Mouse (Mus musculus) T-helper 17 cell (primary cell): Measurements from ENCODE around the gene Bcl7b.

Experiments
- in situ Hi-C, 2 experiments: fragments of 300-600 bp; cut with MboI, MseI; formaldehyde crosslinking; loops; 1 replicate in 1 of 2; 2 replicates in 1 of 2; pipeline ENCODE4 v1.15.1; 2025; ENCODE audit warnings: high pct_unique_total_duplicates in 2 of 2

The Bcl7b gene

DNA sequence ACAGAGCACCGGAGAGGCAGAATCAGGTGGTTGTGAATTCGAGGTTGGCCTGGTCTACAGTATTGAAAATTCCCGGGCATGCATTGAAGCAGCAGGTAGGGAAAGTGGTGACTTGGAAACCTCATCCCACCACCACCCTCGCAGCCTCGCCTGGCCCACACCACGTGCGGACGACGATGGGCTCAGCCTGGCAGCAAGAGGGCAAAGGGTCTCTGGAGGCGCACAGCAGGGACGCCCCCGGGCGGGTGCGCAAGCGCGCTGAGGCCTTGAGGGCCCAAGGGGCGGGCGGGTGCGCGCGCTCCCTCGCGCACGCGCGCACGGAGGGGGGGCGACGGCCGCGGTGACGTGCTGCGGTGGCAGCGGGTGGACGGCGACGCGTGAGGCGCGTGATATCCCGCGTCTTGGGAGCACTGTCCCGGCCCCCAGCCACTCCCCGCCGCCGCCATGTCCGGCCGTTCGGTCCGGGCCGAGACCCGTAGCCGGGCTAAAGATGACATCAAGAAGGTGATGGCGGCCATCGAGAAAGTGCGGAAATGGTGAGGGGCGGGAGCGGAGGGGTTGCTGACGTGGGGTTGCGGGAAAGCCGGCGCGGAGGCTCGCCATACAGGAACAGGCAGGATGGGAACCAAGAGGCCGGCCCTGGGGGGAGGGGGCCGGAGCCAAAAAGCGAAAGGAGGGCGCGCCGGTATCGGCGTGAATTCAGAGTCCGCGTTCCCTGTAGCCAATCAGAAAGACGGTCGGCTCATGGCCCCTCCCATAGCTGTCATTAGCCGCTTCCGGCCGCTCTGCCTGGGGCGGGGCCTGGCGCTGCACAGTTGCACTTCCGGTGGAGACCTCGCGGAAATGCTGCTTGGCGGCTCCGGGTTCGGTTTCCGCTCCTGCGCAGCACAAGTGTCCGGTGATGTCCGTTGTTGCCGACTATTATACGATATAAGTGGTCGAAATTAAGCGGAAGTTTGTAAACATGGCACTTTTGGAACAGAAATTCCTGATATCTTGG lies at the start of gene Bcl7b:
Gene Bcl7b, plus strand, starts transcription at position 221 of the 1,000 bp plus-strand sequence.
- in situ Hi-C loops, result no loop called here

DNA sequence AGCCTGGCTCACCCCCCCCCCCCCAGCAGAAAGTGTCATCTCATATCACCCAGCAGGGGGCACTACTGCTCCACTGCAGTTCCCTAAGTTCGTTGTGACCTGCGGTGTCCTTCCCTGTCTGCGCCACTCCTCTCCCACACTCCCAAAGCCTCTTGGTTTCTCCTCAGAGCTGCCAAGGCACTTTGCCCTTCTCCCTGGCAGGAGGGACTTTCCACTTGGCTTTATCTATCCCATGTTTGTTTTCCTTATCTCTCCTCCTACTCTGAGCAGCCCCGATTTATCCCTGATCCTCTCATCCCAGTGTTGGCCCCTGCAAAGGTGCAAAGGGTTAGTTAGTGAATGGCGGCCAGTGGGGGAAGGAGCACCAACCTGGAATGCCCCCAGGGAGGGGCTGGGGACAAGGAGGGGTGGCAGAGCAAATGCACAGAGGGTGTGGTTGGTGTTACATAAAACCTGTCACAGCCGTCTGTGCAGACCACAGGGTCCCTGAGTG lies 49.4 kb upstream of the Bcl7b start:
- in situ Hi-C loops, result loop anchor here (5.0 to 10.0 kb wide), 4 partner anchors 69 to 246 kb away; partner anchors contain the start of genes Baz1b (in 1 of the 2) and Nsun5 (in 1 of the 2)

DNA sequence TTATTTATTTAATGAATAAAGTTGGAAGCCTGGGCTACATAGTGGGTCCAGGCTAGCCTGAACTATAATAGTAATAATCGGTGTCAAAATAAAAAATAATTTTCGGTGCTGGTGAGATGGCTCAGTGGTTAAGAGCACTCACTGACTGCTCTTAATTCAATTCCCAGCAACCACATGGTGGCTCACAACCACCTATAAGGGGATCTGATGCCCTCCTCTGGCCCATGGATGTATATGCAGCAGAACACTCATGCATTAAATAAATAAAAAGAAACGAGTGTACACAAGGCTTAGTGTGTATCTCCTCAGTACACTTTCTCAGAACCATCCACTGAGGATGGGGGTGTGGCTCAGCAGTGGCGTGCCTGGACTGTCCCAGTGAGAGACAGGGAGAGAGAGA lies 47.3 kb upstream of the Bcl7b start:
- in situ Hi-C loops, result no loop called here

GRCm38 (mm10) chr5:135126121-135126520 lies 42.0 kb upstream of the Bcl7b start:
- in situ Hi-C loops, result no loop called here

- in situ Hi-C loops, result no loop called here
Measured at GRCm38 (mm10) chr5:135127669-135128068, 40.4 kb upstream of the Bcl7b start.

DNA sequence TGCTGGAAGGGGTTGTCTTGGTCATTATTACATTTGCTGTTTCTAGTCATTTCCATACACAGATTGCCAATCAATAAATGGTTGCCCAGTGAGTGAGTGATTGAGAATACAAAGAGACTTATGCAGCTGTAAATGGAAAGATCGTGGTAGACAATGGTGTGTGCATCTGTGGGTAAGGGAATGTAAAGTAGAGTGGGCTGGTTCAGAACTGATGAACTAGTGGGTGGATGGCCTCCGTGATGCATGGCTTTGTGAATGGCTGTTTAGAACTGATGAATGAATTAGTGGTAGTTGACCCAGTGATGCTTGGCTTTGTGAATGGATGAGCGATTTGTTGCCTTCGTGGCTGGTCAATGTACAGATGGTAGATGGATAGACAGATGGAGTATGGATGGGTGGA lies 38.3 kb upstream of the Bcl7b start:
- in situ Hi-C loops, result no loop called here

- in situ Hi-C loops, result no loop called here
Measured at GRCm38 (mm10) chr5:135133736-135134405, 34.2 kb upstream of the Bcl7b start.

DNA sequence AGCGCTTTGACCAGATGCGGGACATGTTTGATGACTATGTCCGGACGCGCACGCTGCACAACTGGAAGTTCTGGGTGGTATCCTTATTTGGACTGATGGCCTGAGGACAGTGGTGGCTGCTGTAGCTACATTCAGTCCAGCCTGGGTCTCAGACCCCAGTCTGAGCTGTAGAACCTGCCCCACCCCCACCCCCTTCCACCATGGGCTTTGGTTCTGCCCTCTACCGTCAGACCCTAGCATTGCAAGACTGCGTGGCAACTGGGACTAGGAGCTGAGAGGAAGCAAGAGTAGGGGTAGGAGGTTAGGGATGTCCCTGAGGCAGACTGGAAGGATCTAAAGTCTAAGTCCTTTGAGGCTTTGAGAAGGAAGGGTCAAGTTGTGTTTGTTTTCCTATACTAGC lies 33.5 kb upstream of the Bcl7b start:
- in situ Hi-C loops, result no loop called here

DNA sequence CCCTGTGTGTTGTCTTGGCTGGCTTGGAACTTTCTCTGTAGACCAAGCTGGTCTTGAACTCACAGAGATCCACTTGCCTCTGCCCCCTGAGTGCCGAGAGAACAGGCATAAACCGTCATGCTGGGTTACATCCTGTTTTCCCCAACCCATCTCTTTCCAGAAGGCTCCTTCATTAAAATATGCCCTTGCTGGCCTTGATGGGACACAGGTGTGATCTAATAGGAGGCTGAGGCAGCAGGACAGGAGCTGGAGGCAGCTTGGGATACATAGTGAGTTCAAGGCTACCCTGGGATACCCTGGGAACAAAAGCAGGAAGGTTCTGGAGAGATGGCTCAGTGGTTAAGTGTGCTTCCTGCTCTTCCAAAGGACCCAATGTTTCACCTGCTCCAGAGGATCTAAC lies 28.2 kb upstream of the Bcl7b start:
- in situ Hi-C loops, result no loop called here

GRCm38 (mm10) chr5:135144469-135144868 lies 23.6 kb upstream of the Bcl7b start:
- in situ Hi-C loops, result no loop called here

DNA sequence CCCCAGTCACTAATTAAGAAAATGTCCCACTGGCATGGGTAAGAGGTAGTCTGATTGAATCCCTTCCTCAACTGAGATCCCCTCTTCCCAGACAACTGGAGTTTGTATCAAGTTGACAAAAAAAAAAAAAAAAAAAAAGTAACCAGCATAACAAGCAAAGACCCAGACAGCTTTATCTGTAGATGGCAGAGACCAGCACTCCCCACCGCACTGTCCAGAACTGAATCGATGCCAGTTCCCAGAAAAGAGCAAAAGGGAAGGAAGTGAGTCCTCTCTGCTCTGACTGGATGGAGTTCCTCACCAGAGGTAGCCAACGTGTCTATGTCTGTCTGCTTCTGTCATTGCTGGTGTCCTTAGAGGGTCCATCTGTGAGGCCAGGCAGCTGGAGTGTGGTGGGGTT lies 22.6 kb upstream of the Bcl7b start:
- in situ Hi-C loops, result no loop called here

DNA sequence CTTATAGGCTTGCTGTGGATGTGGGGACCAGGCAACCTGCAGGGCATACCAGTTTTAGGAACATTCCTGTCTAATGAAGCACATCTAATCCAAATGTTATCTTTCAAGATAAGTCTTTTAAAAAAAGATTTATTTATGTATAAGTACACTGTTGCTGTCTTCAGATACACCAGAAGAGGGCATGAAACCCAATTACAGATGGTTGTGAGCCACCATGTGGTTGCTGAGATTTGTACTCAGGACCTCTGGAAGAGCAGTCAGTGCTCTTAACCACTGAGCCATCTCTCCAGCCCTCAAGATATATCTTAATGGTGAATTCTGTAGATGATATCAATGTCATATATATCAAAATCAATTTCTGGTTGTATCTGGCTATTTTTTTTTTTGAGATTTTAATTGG lies 22.1 kb upstream of the Bcl7b start:
- in situ Hi-C loops, result no loop called here

GRCm38 (mm10) chr5:135148715-135149052 lies 19.4 kb upstream of the Bcl7b start:
- in situ Hi-C loops, result no loop called here

DNA sequence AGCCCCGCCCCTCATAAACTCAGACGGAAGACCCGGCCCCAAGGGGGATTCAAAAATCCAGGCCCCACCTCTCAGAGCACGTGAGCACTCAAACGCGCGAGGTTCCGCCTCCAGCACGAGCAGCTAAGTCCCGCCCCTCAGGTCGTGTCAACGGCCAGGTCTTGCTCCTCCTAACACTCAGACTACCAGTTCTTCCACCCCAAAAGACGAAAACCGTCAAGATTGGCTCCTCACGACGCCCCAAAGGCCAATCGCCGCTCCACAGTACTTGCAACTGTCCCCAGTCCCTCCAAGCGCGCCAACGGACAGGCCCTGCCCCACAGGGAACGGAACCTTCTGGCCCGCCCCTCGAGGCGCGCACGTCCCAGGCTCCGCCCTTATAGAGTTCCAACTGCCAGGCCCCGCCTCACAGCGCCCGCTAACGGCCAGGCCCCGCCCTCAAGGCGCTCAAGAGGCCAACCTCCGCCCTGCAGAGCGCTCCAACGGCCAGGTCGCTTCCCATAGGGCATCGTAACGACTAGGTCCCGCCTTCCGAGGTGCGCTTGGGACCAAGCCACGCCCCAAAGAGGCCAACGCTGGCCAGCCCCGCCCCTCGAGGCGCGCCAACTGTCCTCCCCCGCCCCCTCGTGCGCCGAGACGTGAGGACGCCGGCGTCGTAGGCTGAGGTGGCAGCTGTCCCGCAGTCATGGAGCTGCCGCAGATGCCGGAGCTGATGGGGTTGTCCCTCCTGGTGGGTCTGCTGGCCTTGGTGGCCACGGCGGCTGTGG lies 18.8 kb upstream of the Bcl7b start, which contains the start of gene Tbl2:
Gene Tbl2, plus strand, starts transcription at position 605 of the 767 bp plus-strand sequence.
- in situ Hi-C loops, result no loop called here

- in situ Hi-C loops, result no loop called here
Measured at GRCm38 (mm10) chr5:135149820-135150178, 18.3 kb upstream of the Bcl7b start.

DNA sequence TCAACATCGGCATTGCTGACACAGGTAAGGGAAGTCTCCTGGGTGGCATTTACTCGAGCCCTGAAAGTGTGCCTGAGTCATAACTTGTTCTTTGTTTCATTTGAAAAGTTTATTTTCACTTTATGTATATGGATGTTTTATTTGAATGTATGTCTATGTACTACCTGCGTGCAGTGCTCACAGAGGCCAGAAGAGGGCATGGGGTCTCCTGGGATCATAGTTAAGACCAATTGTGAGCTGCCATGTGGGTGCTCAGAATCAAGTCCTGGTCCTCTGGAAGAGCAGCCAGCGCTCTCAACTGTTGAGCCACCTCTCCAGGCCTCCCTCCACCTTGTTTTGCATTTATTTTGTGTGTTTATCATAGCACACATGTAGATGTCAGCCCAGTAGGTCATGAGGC lies 11.6 kb upstream of the Bcl7b start:
- in situ Hi-C loops, result no loop called here

DNA sequence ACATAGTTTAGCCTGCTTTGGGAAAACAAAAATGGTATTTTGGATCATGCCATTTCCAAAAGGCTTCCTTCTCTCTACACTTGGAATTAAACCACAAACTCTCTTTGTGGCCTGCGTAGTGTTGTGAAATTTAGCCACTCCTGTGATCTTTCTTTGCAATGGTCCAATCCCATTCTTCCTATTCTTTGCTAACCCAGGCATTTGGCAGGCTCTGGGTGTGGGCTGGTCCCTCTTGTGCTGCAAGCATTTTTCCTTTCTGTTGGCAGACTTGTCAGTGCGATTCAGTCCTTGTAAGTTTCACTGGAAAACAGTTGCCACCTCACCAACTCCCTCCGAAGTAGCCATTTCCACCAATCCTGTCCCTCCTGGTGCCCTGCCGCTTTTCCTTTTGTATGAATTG lies 6.9 kb upstream of the Bcl7b start:
- in situ Hi-C loops, result no loop called here

GRCm38 (mm10) chr5:135161650-135162049 lies 6.4 kb upstream of the Bcl7b start:
- in situ Hi-C loops, result no loop called here

DNA sequence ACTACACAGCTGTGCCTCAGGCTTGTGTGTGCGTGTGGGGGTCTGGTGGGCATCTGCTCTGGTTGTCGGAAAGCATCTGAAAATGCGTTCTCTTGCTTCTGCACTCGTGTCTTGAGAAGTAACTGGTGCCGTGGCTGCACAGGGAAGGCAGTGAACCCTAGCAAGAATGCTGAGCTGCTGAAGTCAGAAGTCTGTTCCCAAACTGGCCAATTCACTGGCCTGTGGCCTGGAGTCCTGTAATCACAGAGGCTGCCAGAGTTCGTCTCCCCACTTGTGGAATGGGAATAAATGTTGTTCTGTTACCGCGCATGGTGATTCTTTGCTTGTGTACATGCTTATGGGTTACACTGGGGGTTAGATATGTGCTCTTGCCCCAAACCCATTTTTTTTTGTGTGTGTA lies 5.7 kb upstream of the Bcl7b start:
- in situ Hi-C loops, result no loop called here

DNA sequence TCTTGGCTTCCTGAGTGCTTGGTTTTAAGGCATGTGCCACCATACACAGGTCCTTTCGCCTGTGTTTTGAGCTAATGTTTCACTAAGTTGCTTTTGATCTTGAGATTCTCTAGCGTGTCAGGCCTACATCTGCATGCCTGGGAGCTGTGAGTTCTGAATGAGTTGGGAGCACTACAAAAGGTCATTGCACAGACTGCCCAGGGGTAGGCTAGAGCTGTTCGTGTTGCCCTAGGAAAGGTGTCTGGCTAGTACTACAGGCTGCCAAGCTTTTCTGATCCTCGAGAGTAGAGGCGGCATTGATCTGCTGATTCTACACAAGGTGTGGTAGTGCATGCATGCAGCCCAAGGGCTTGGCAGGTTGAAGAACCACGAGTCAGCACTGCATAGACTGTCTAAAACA lies 5.3 kb upstream of the Bcl7b start:
- in situ Hi-C loops, result no loop called here

DNA sequence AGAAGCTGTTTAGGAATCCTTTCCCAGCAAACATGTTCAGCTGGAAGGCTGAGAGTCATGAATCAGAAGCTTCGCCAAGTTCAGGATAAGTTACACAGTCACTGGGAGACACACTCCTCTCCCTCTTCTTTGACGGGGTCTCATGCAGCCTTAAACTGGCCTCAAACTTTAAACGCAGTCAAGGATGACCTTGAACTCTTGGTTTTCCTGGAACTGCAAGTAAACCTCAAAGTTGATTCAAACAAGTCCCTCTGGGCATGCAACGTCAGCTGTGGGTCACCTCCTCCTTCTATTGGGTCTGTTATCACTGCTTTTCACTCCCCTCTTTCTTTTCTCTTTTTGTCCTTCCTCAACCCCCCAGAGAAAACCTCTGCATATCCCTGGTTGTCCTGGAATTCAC lies 1.2 kb upstream of the Bcl7b start:
- in situ Hi-C loops, result no loop called here

DNA sequence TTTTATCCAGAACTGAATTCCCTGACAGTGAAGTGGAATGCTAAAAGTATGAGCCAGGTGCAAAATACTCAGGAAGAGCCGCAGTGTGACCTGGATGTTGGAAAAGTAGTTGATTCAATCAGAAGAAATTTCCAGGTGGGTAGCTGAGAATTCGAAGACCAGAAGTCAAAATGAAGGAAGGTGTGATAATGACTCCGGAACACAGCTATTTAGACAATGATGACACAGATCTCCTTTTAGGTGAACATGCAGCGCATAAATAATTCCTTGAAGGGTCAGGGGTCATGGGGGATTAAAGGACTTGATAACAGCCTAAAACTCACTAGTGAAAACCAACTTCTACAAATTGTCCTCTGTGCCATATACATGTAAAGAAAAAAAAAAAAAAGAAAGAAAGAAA lies 614 bp upstream of the Bcl7b start:
- in situ Hi-C loops, result no loop called here
